ENCODE assay signal across 14 mouse cellular contexts in the genomic region with DNA sequence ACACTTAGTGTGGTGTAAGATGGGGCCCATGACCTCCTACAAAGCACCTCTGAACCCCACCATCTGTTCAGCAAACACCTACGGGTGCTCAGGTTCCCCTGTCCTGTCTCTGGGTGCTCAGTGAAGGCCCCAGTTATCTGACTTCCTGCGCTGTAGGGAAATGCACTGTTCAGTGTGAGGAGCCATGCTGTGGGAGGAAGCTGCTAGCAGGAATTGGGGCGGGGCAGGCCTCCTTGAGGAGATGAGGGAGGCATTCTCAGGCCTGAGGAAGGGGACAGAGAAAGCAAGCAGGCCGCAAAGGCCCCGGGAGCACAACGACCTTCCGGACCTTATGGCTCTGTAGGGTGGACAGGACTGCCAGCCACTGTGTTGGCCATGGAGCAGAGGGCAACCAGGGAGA. TPM values are rescaled to one million over a fixed set of nuclear protein-coding genes. Genes with fewer than 3 reads are reported as not detected.
DNase-seq lines count a peak whose midpoint lies in the region; ATAC-seq and TF ChIP-seq lines count a peak whose summit lies in the region.
"Had no signal": no experiment of that assay in that cellular context is flagged by ENCODE, and none has a peak within 500 bp of the region (broad histone marks: within the 10 kb centered on the region; RNA-seq: fewer than 3 reads in every experiment).

No protein-coding gene starts in this region.

- no peak overlapping the region for H3K4me3 ChIP-seq in heart, embryonic 15.5 days
- H3K4me3 ChIP-seq in megakaryocyte, embryonic 14.5 days (replicated peaks): peak overlapping the region; percentile 88
- no peak overlapping the region for H3K4me3 ChIP-seq in hindbrain, embryonic 15.5 days
- H3K4me3 ChIP-seq in olfactory bulb, adult 2 months (ENCODE audit: insufficient read depth, low read depth, low read length): no peak overlapping the region

- DNase-seq in heart, adult 8-10 months (ENCODE audit: low spot score): no peak
- no peak for DNase-seq in adrenal gland, postnatal 4 days (ENCODE audit: low spot score in 2 of 2)
- no peak for DNase-seq in thymus, postnatal 0 days (ENCODE audit: low spot score)
- DNase-seq: kidney, postnatal 36 days; lung, postnatal 14 days; right cerebral cortex, postnatal 4 days had no signal

- peak overlapping the region; percentile 62 for H3K27ac ChIP-seq in heart, embryonic 15.5 days
- peak overlapping the region; percentile 22; the same call in 1 of the 2 replicates for H3K27ac ChIP-seq in hindbrain, embryonic 15.5 days (replicated peaks)
- peak overlapping the region; percentile 87; the same call in 1 of the 2 replicates for H3K27ac ChIP-seq in olfactory bulb, adult 2 months (ENCODE audit: insufficient read depth, low read depth, low read length)

- TF ChIP-seq CTCF in olfactory bulb, adult 2 months (IDR thresholded peaks at IDR 0.05; ENCODE audit: insufficient read depth, low read depth, low read length): no peak

- no peaks in the 10 kb centered on the region for H3K9me3 ChIP-seq in heart, embryonic 15.5 days (replicated peaks)
- H3K9me3 ChIP-seq in megakaryocyte, embryonic 14.5 days: no peaks in the 10 kb centered on the region
- H3K9me3 ChIP-seq in hindbrain, embryonic 15.5 days: no peaks in the 10 kb centered on the region

- ATAC-seq in heart, embryonic 15.5 days (replicated peaks; ENCODE audit: insufficient number of reproducible peaks, insufficient read depth, low FRiP score, low read depth): no peak
- ATAC-seq in megakaryocyte, adult 5-6 weeks (ENCODE audit: poor library complexity, severe bottlenecking): no peak
- no peak for ATAC-seq in hindbrain, embryonic 15.5 days (ENCODE audit: low FRiP score, low read depth)
- ATAC-seq: CD4-positive, CD25-positive, alpha-beta regulatory T cell, adult 4 months had no signal

- H3K9ac ChIP-seq in heart, embryonic 15.5 days: no peak overlapping the region
- H3K9ac ChIP-seq in hindbrain, embryonic 15.5 days: no peak overlapping the region

- 69% methylated on average over 7 of the region's 7 CpGs for WGBS in heart, embryonic 15.5 days
- 77% methylated on average over 7 of the region's 7 CpGs for WGBS in hindbrain, embryonic 15.5 days
- WGBS in olfactory bulb, adult 2 months: 71% methylated on average over 7 of the region's 7 CpGs

- H3K4me2 ChIP-seq in heart, embryonic 15.5 days: no peak overlapping the region
- no peak overlapping the region for H3K4me2 ChIP-seq in hindbrain, embryonic 15.5 days

- no peaks in the 10 kb centered on the region for H3K27me3 ChIP-seq in heart, embryonic 15.5 days
- H3K27me3 ChIP-seq in megakaryocyte, embryonic 14.5 days (replicated peaks): no peaks in the 10 kb centered on the region
- no peaks in the 10 kb centered on the region for H3K27me3 ChIP-seq in hindbrain, embryonic 15.5 days

- peaks cover 32% of the 10 kb centered on the region for H3K36me3 ChIP-seq in heart, embryonic 15.5 days
- peaks cover 93% of the 10 kb centered on the region for H3K36me3 ChIP-seq in megakaryocyte, embryonic 14.5 days (replicated peaks; ENCODE audit: low read length)
- peaks cover 33% of the 10 kb centered on the region for H3K36me3 ChIP-seq in hindbrain, embryonic 15.5 days

- H3K4me1 ChIP-seq in heart, embryonic 15.5 days (replicated peaks): peaks cover 45% of the 10 kb centered on the region
- H3K4me1 ChIP-seq in megakaryocyte, embryonic 14.5 days: peaks cover 95% of the 10 kb centered on the region
- H3K4me1 ChIP-seq in hindbrain, embryonic 15.5 days (replicated peaks): peaks cover 19% of the 10 kb centered on the region
- peaks cover 60% of the 10 kb centered on the region for H3K4me1 ChIP-seq in olfactory bulb, adult 2 months (ENCODE audit: control insufficient read depth, insufficient read depth, low read length)

- TF ChIP-seq POLR2A in olfactory bulb, adult 2 months (IDR thresholded peaks at IDR 0.05; ENCODE audit: insufficient read depth, low read depth, low read length): no peak

RNA-seq across cellular contexts. Expression of a gene that starts 7.6 kb away (rescaled TPM):
- 105 and 125 TPM in 2 replicates for polyA plus RNA-seq in heart, embryonic 15.5 days (2015; fragmentation: Nextera tagmentation; extraction: Ambion mirVana)
- total RNA-seq in heart, adult 8-10 months (2022): 100 to 1,000 TPM; 132 to 142 (median 134) TPM
- 284 and 814 TPM in 2 replicates for polyA plus RNA-seq in megakaryocyte, embryonic 14.5 days (2012; ENCODE audit: insufficient read depth, low replicate concordance)
- total RNA-seq in megakaryocyte, adult 5-6 weeks (2015): 82.8 and 97.8 TPM in 2 replicates
- total RNA-seq in megakaryocyte, adult 5-6 weeks (2017): 50.0 and 54.8 TPM in 2 replicates
- polyA plus RNA-seq in hindbrain, embryonic 15.5 days (2015; fragmentation: Nextera tagmentation; extraction: Ambion mirVana): 75.2 and 81.7 TPM in 2 replicates
- not detected in 2 replicates for polyA plus RNA-seq in olfactory bulb, adult 2 months (2012; ENCODE audit: insufficient read depth, insufficient read length, low replicate concordance, missing spikeins)
- total RNA-seq in adrenal gland, postnatal 4 days (2021): 100 to 1,000 TPM; 176 to 186 TPM
- polyA plus RNA-seq in thymus, postnatal 0 days (2015; fragmentation: Nextera tagmentation; extraction: Ambion mirVana): 79.8 and 85.6 TPM in 2 replicates

RNA-seq across cellular contexts. Expression of a gene that starts 16.8 kb away (rescaled TPM):
- polyA plus RNA-seq in heart, embryonic 15.5 days (2015; fragmentation: Nextera tagmentation; extraction: Ambion mirVana): 138 and 169 TPM in 2 replicates
- total RNA-seq in heart, adult 8-10 months (2022): 10 to 100 TPM; 59.3 to 76.7 (median 67.5) TPM
- polyA plus RNA-seq in megakaryocyte, embryonic 14.5 days (2012; ENCODE audit: insufficient read depth, low replicate concordance): 11.6 and 90.7 TPM in 2 replicates
- 22.1 and 22.7 TPM in 2 replicates for total RNA-seq in megakaryocyte, adult 5-6 weeks (2015)
- total RNA-seq in megakaryocyte, adult 5-6 weeks (2017): 118 and 137 TPM in 2 replicates
- 282 and 283 TPM in 2 replicates for polyA plus RNA-seq in hindbrain, embryonic 15.5 days (2015; fragmentation: Nextera tagmentation; extraction: Ambion mirVana)
- polyA plus RNA-seq in olfactory bulb, adult 2 months (2012; ENCODE audit: insufficient read depth, insufficient read length, low replicate concordance, missing spikeins): 414 TPM in 1 of 2 replicates, not detected in the other
- 100 to 1,000 TPM; 181 to 183 TPM for total RNA-seq in adrenal gland, postnatal 4 days (2021)
- 251 and 259 TPM in 2 replicates for polyA plus RNA-seq in thymus, postnatal 0 days (2015; fragmentation: Nextera tagmentation; extraction: Ambion mirVana)

RNA-seq across cellular contexts. Expression of a gene that starts 16.9 kb away (rescaled TPM):
- 0.60 and 3.9 TPM in 2 replicates for polyA plus RNA-seq in heart, embryonic 15.5 days (2015; fragmentation: Nextera tagmentation; extraction: Ambion mirVana)
- total RNA-seq in heart, adult 8-10 months (2022): 10 to 100 TPM in 3 of 4 experiments, 1 to 10 TPM in 1; 8.3 to 15.8 (median 13.9) TPM
- 9.0 and 23.2 TPM in 2 replicates for polyA plus RNA-seq in megakaryocyte, embryonic 14.5 days (2012; ENCODE audit: insufficient read depth, low replicate concordance)
- not detected in 2 replicates for total RNA-seq in megakaryocyte, adult 5-6 weeks (2015)
- not detected in 2 replicates for total RNA-seq in megakaryocyte, adult 5-6 weeks (2017)
- polyA plus RNA-seq in hindbrain, embryonic 15.5 days (2015; fragmentation: Nextera tagmentation; extraction: Ambion mirVana): 2.9 TPM in 1 of 2 replicates, not detected in the other
- polyA plus RNA-seq in olfactory bulb, adult 2 months (2012; ENCODE audit: insufficient read depth, insufficient read length, low replicate concordance, missing spikeins): not detected in 2 replicates
- total RNA-seq in adrenal gland, postnatal 4 days (2021): 10 to 100 TPM; 18.1 to 27.7 TPM
- 9.2 and 23.4 TPM in 2 replicates for polyA plus RNA-seq in thymus, postnatal 0 days (2015; fragmentation: Nextera tagmentation; extraction: Ambion mirVana)
- total RNA-seq: neutrophil, adult 5-6 weeks had no signal
- polyA plus RNA-seq: testis, adult 2 months had no signal

RNA-seq across cellular contexts. Expression of a gene that starts 33.0 kb away (rescaled TPM):
- polyA plus RNA-seq in heart, embryonic 15.5 days (2015; fragmentation: Nextera tagmentation; extraction: Ambion mirVana): 66.3 and 85.1 TPM in 2 replicates
- total RNA-seq in heart, adult 8-10 months (2022): 10 to 100 TPM; 78.9 to 82.9 (median 81.2) TPM
- 14.2 and 28.4 TPM in 2 replicates for polyA plus RNA-seq in megakaryocyte, embryonic 14.5 days (2012; ENCODE audit: insufficient read depth, low replicate concordance)
- total RNA-seq in megakaryocyte, adult 5-6 weeks (2015): 15.3 and 18.1 TPM in 2 replicates
- total RNA-seq in megakaryocyte, adult 5-6 weeks (2017): 27.4 and 40.0 TPM in 2 replicates
- polyA plus RNA-seq in hindbrain, embryonic 15.5 days (2015; fragmentation: Nextera tagmentation; extraction: Ambion mirVana): 83.8 and 90.0 TPM in 2 replicates
- polyA plus RNA-seq in olfactory bulb, adult 2 months (2012; ENCODE audit: insufficient read depth, insufficient read length, low replicate concordance, missing spikeins): not detected in 2 replicates
- 10 to 100 TPM; 42.2 to 44.3 TPM for total RNA-seq in adrenal gland, postnatal 4 days (2021)
- 67.9 and 69.8 TPM in 2 replicates for polyA plus RNA-seq in thymus, postnatal 0 days (2015; fragmentation: Nextera tagmentation; extraction: Ambion mirVana)

RNA-seq across cellular contexts. Expression of a gene that starts 59.1 kb away (rescaled TPM):
- polyA plus RNA-seq in heart, embryonic 15.5 days (2015; fragmentation: Nextera tagmentation; extraction: Ambion mirVana): 2.1 and 6.2 TPM in 2 replicates
- total RNA-seq in heart, adult 8-10 months (2022): 10 to 100 TPM in 1 of 4 experiments, 1 to 10 TPM in 3; 3.3 to 25.5 (median 3.7) TPM
- 35.5 and 120 TPM in 2 replicates for polyA plus RNA-seq in megakaryocyte, embryonic 14.5 days (2012; ENCODE audit: insufficient read depth, low replicate concordance)
- 342 TPM in 2 replicates for total RNA-seq in megakaryocyte, adult 5-6 weeks (2015)
- total RNA-seq in megakaryocyte, adult 5-6 weeks (2017): 400 and 419 TPM in 2 replicates
- 1.1 and 1.5 TPM in 2 replicates for polyA plus RNA-seq in hindbrain, embryonic 15.5 days (2015; fragmentation: Nextera tagmentation; extraction: Ambion mirVana)
- 191 TPM in 1 of 2 replicates, not detected in the other for polyA plus RNA-seq in olfactory bulb, adult 2 months (2012; ENCODE audit: insufficient read depth, insufficient read length, low replicate concordance, missing spikeins)
- 1 to 10 TPM; 5.3 to 8.5 TPM for total RNA-seq in adrenal gland, postnatal 4 days (2021)
- 121 and 126 TPM in 2 replicates for polyA plus RNA-seq in thymus, postnatal 0 days (2015; fragmentation: Nextera tagmentation; extraction: Ambion mirVana)

Comparison
In these comparisons a context has a peak if more than half of its experiments do, and no peak if none do; other contexts are left out.
1. H3K27ac ChIP-seq: peak in every context shown above with its lines; median percentile 87 in olfactory bulb, adult 2 months; 62 in heart, embryonic 15.5 days; 22 in hindbrain, embryonic 15.5 days.